Mouse (Mus musculus) left cerebral cortex, adult 8-10 months (tissue): ENCODE measurements at regions not wholly inside any gene's neighbourhood (a gene's known extent, or its start where the extent isn't known, plus 50 kb on each side); places are given as distances from the start of the nearest gene placed in this dataset.

Source experiments
- DNase-seq, 2 experiments: peaks; one replicate each; pipeline ENCODE4 v3.0.0; 2022; ENCODE audit warnings: low spot score in 2 of 2

GRCm38 (mm10) chr11:109088488-109089252 lies 55.5 kb downstream of the E030025P04Rik start:
- peak in 1 of 2 experiments; percentile 47 for DNase-seq

GRCm38 (mm10) chr11:109081957-109082356 lies 62.2 kb downstream of the E030025P04Rik start:
- DNase-seq, result no peak

GRCm38 (mm10) chr11:109081454-109081853 lies 62.7 kb downstream of the E030025P04Rik start:
- DNase-seq, result no peak

GRCm38 (mm10) chr11:109080847-109081415 lies 63.2 kb downstream of the E030025P04Rik start:
- no peak for DNase-seq

- DNase-seq, result no peak
Observed at GRCm38 (mm10) chr11:109079466-109079865, 64.7 kb downstream of the E030025P04Rik start.

- DNase-seq, result peak in 1 of 2 experiments; percentile 9
Observed at GRCm38 (mm10) chr11:109076587-109077417, 67.4 kb downstream of the E030025P04Rik start.

GRCm38 (mm10) chr11:109071340-109071739 lies 72.8 kb downstream of the E030025P04Rik start:
- DNase-seq, result no peak

- DNase-seq, result no peak
Observed at GRCm38 (mm10) chr11:109070412-109070811, 73.8 kb downstream of the E030025P04Rik start.

- no peak for DNase-seq
Observed at GRCm38 (mm10) chr11:109069326-109069709, 74.9 kb downstream of the E030025P04Rik start.

- DNase-seq, result no peak
Observed at GRCm38 (mm10) chr11:109068371-109069325, 75.5 kb downstream of the E030025P04Rik start.

- no peak for DNase-seq
Observed at GRCm38 (mm10) chr11:109067733-109068132, 76.4 kb downstream of the E030025P04Rik start.

- no peak for DNase-seq
Observed at GRCm38 (mm10) chr11:109061971-109062370, 82.2 kb downstream of the E030025P04Rik start.

GRCm38 (mm10) chr11:109060527-109060908 lies 83.7 kb downstream of the E030025P04Rik start:
- DNase-seq, result no peak

GRCm38 (mm10) chr11:109059863-109060526 lies 84.2 kb downstream of the E030025P04Rik start:
- DNase-seq, result no peak

- no peak for DNase-seq
Observed at GRCm38 (mm10) chr11:109058021-109058420, 86.1 kb downstream of the E030025P04Rik start.

- DNase-seq, result no peak
Observed at GRCm38 (mm10) chr11:109048257-109049101, 95.7 kb downstream of the E030025P04Rik start.

GRCm38 (mm10) chr11:109047483-109048110 lies 96.6 kb downstream of the E030025P04Rik start:
- DNase-seq, result no peak

GRCm38 (mm10) chr11:109046446-109046845 lies 97.7 kb downstream of the E030025P04Rik start:
- DNase-seq, result no peak

- no peak for DNase-seq
Observed at GRCm38 (mm10) chr11:109040519-109040916, 103.7 kb downstream of the E030025P04Rik start.
